Mouse (Mus musculus) CH12.LX (cell line): Measurements from ENCODE around the gene Rexo1. TPM values are rescaled to one million over a fixed set of nuclear protein-coding genes. Genes with fewer than 3 reads are reported as not detected.

Experiments used
- DNase-seq: peaks from one replicate; pipeline ENCODE4 v3.0.0-alpha.2; 2013; ENCODE audit errors: extremely low read depth
- H3K27ac ChIP-seq: 2 replicates; pipeline ENCODE4 v1.5.1; 2012; ENCODE audit warnings: low read depth, mild to moderate bottlenecking, control low read depth, moderate library complexity; ENCODE audit not compliant: insufficient read depth
- H3K27me3 ChIP-seq: replicated peaks from 2 replicates; pipeline ENCODE3; 2012; ENCODE audit warnings: inconsistent platforms
- H3K36me3 ChIP-seq, 2 experiments: replicated peaks in 1 of 2; 2 replicates each; pipeline versions ENCODE3 to v1.6.1; 2012; ENCODE audit warnings: inconsistent platforms in 1 of 2, low read length in 1 of 2, mild to moderate bottlenecking in 1 of 2, mixed read lengths in 1 of 2, moderate library complexity in 1 of 2; ENCODE audit not compliant: control insufficient read depth in 1 of 2, insufficient read depth in 1 of 2
- H3K4me1 ChIP-seq, 2 experiments: 2 replicates each; pipeline ENCODE4 v1.6.1; 2012; ENCODE audit warnings: inconsistent platforms in 1 of 2, moderate library complexity in 1 of 2; ENCODE audit not compliant: insufficient read depth in 2 of 2, control insufficient read depth in 1 of 2
- H3K4me2 ChIP-seq: 2 replicates; pipeline ENCODE4 v1.6.1; 2012; ENCODE audit warnings: low read depth, mild to moderate bottlenecking, control low read depth; ENCODE audit not compliant: poor library complexity, insufficient read depth, severe bottlenecking
- H3K4me3 ChIP-seq, 3 experiments: fragments of 150-350 bp in 1 of 3; sonication (generic) in 1 of 3; replicated peaks in 1 of 3; 2 replicates each; pipeline versions ENCODE3 to v1.5.1; 2011 to 2012; ENCODE audit warnings: low read depth in 2 of 3, low read length in 2 of 3, mild to moderate bottlenecking in 2 of 3, moderate library complexity in 2 of 3, control low read depth in 1 of 3, improper control_type of control experiment in 1 of 3, inconsistent platforms in 1 of 3, mixed read lengths in 1 of 3; ENCODE audit not compliant: poor library complexity in 1 of 3
- H3K79me2 ChIP-seq: replicated peaks from 2 replicates; pipeline ENCODE4 v1.6.1; 2012; ENCODE audit warnings: mild to moderate bottlenecking, moderate library complexity; ENCODE audit not compliant: control insufficient read depth, poor library complexity, insufficient read depth, severe bottlenecking; ENCODE audit errors: extremely low read depth
- H3K9ac ChIP-seq: 2 replicates; pipeline ENCODE4 v1.6.1; 2012; ENCODE audit warnings: low read depth, mild to moderate bottlenecking, control low read depth, moderate library complexity; ENCODE audit not compliant: insufficient read depth
- H3K9me3 ChIP-seq: replicated peaks from 2 replicates; pipeline ENCODE3; 2012; ENCODE audit warnings: low read length, inconsistent platforms, mixed read lengths
- CTCF ChIP-seq, 2 experiments: IDR thresholded peaks in 1 of 2; conservative IDR thresholded peaks in 1 of 2; 2 replicates each; pipeline ENCODE4 v1.5.1; 2011 to 2012; ENCODE audit warnings: low read depth in 2 of 2, low read length in 2 of 2, improper control_type of control experiment in 1 of 2, inconsistent platforms in 1 of 2, mild to moderate bottlenecking in 1 of 2, moderate library complexity in 1 of 2
- ELF1 ChIP-seq: IDR thresholded peaks from 2 replicates; pipeline ENCODE4 v1.6.1; 2014; ENCODE audit warnings: low read depth, mild to moderate bottlenecking, inconsistent platforms, low read length, improper control_type of control experiment
- JUN ChIP-seq: IDR thresholded peaks from 2 replicates; pipeline ENCODE4 v1.6.1; 2011; ENCODE audit warnings: low read depth, mild to moderate bottlenecking, low read length, improper control_type of control experiment, moderate library complexity; ENCODE audit not compliant: insufficient read depth
- MAX ChIP-seq: IDR thresholded peaks from 2 replicates; pipeline ENCODE4 v1.6.1; 2011; ENCODE audit warnings: low read length, improper control_type of control experiment
- MXI1 ChIP-seq: IDR thresholded peaks from 2 replicates; pipeline ENCODE4 v1.6.1; 2011; ENCODE audit warnings: mild to moderate bottlenecking, low read depth, low read length, improper control_type of control experiment
- MYC ChIP-seq: IDR thresholded peaks from 2 replicates; pipeline ENCODE4 v1.6.1; 2011; ENCODE audit warnings: low read depth, mild to moderate bottlenecking, improper control_type of control experiment, low read length
- NELFE ChIP-seq: IDR thresholded peaks from 2 replicates; pipeline ENCODE4 v1.6.1; 2011; ENCODE audit warnings: low read depth, low read length, improper control_type of control experiment
- RAD21 ChIP-seq: IDR thresholded peaks from 2 replicates; pipeline ENCODE4 v1.6.1; 2011; ENCODE audit warnings: low read depth, mild to moderate bottlenecking, low read length, improper control_type of control experiment, moderate library complexity
- RCOR1 ChIP-seq: conservative IDR thresholded peaks from 2 replicates; pipeline ENCODE4 v1.6.1; 2012; ENCODE audit warnings: low read depth, mild to moderate bottlenecking, inconsistent platforms, low read length, improper control_type of control experiment
- TCF12 ChIP-seq: IDR thresholded peaks from 2 replicates; pipeline ENCODE4 v1.6.1; 2014; ENCODE audit warnings: low read depth, mild to moderate bottlenecking, inconsistent platforms, low read length, improper control_type of control experiment
- dilution Hi-C: fragments of 300-500 bp; cut with MboI; formaldehyde crosslinking; loops from 2 replicates; pipeline ENCODE4 v1.14.3; 2020; ENCODE audit warnings: low sequenced_read_pairs; ENCODE audit not compliant: extremely low pct_unique_long_range_greater_than_20kb, extremely low pct_ligation_motif_present
- in situ Hi-C: fragments of 300-500 bp; cut with MboI; formaldehyde crosslinking; loops from 3 replicates; pipeline ENCODE4 v1.14.3; 2019; ENCODE audit warnings: low sequenced_read_pairs, low pct_ligation_motif_present, low pct_unique_long_range_greater_than_20kb, mixed read lengths
- polyA plus RNA-seq: library from polyadenylated mRNA; unstranded; fragments of >175 nt; gene quantifications from 2 replicates; pipeline ENCODE4 v1.2.1, GENCODE M21; 2012; ENCODE audit warnings: low read depth; ENCODE audit not compliant: insufficient read length
- total RNA-seq, 2 experiments: library from RNA; depleted of rRNA; stranded (reverse); fragments of 300-350 nt in 1 of 2; fragments of >200 nt in 1 of 2; gene quantifications; 2 replicates each; pipeline ENCODE4 v1.2.3; 2012 to 2014

The Rexo1 gene
- total and polyA plus RNA-seq, 3 experiments, result 7.0 to 41.9 (median 17.7) TPM

GRCm38 (mm10) chr10:80609269-80609924 is 48.0 kb upstream of the Rexo1 start:
- no peak overlapping the region for H3K27ac ChIP-seq

GRCm38 (mm10) chr10:80608435-80608834 is 47.1 kb upstream of the Rexo1 start:
- no peak for DNase-seq
- Histone ChIP-seq H3K9me3 (no peaks in the 10 kb centered on the region), H3K4me2 (no peak overlapping the region), H3K36me3 (peaks cover 57 to 84% of the 10 kb centered on the region in 2 experiments), H3K9ac (no peak overlapping the region), H3K4me3 (no peak overlapping the region), H3K79me2 (peaks cover 32% of the 10 kb centered on the region), H3K27me3 (no peaks in the 10 kb centered on the region), H3K27ac (no peak overlapping the region), H3K4me1 (peaks cover 30 to 67% of the 10 kb centered on the region in 2 experiments)
- dilution Hi-C loops (no loop called here), in situ Hi-C loops (no loop called here)
- TF ChIP-seq ELF1 (no peak), RCOR1 (no peak), JUN (no peak), CTCF (conservative IDR thresholded peaks at IDR 0.05 in 1 of 2, IDR thresholded peaks at IDR 0.05 in 1 of 2; ENCODE audit: low read depth in 2 of 2, low read length in 2 of 2) (no peak)

More at GRCm38 (mm10) chr10:80609269-80609924, 48.0 kb upstream of the Rexo1 start:
- Histone ChIP-seq H3K9me3 (no peaks in the 10 kb centered on the region), H3K36me3 (peaks cover 65 to 90% of the 10 kb centered on the region in 2 experiments), H3K27me3 (no peaks in the 10 kb centered on the region)
- dilution Hi-C loops, result no loop called here
- in situ Hi-C loops, result no loop called here
- TF ChIP-seq NELFE (no peak), MYC (no peak)
- TF ChIP-seq, all 38 proteins: peak for 0
- H3K79me2 ChIP-seq, result peaks cover 22% of the 10 kb centered on the region
- H3K4me2 ChIP-seq, result no peak overlapping the region
- no peak for DNase-seq
- peaks cover 22 to 67% of the 10 kb centered on the region in 2 experiments for H3K4me1 ChIP-seq
- H3K9ac ChIP-seq, result no peak overlapping the region
- no peak overlapping the region for H3K4me3 ChIP-seq

GRCm38 (mm10) chr10:80606737-80607350 is 45.5 kb upstream of the Rexo1 start:
- dilution Hi-C loops (no loop called here), in situ Hi-C loops (no loop called here)
- H3K27me3 ChIP-seq, result no peaks in the 10 kb centered on the region
- no peak overlapping the region for H3K9ac ChIP-seq
- peaks cover 47 to 73% of the 10 kb centered on the region in 2 experiments for H3K36me3 ChIP-seq
- H3K4me3 ChIP-seq, result no peak overlapping the region
- H3K9me3 ChIP-seq, result no peaks in the 10 kb centered on the region
- peaks cover 27 to 63% of the 10 kb centered on the region in 2 experiments for H3K4me1 ChIP-seq
- H3K4me2 ChIP-seq, result no peak overlapping the region
- TF ChIP-seq TCF12, result no peak
- TF ChIP-seq RAD21, result no peak
- TF ChIP-seq MXI1, result no peak
- TF ChIP-seq NELFE, result no peak
- TF ChIP-seq MAX, result no peak
- H3K27ac ChIP-seq, result no peak overlapping the region
- H3K79me2 ChIP-seq, result peaks cover 35% of the 10 kb centered on the region
- DNase-seq, result no peak
